Mouse (Mus musculus) heart, embryonic 10.5 days (tissue): ENCODE results near the gene Olfr324. TPM values are rescaled to one million over a fixed set of nuclear protein-coding genes. Genes with fewer than 3 reads are reported as not detected.
A peak's percentile ranks its signal among the peaks of the same experiment; 100 is the strongest.

ENCODE experiments used
- DNase-seq: peaks from one replicate; pipeline ENCODE4 v3.0.0-alpha.2; 2017; ENCODE audit warnings: low spot score
- H3K27ac ChIP-seq: fragments of 300-500 bp; sonication (generic); 2 replicates; pipeline ENCODE4 v1.5.1; 2016; ENCODE audit warnings: mild to moderate bottlenecking
- H3K27me3 ChIP-seq: fragments of 300-500 bp; sonication (generic); 2 replicates; pipeline ENCODE4 v1.6.1; 2016; ENCODE audit warnings: mild to moderate bottlenecking; ENCODE audit not compliant: poor library complexity, insufficient read depth, severe bottlenecking
- H3K36me3 ChIP-seq: fragments of 300-500 bp; sonication (generic); 2 replicates; pipeline ENCODE4 v1.6.1; 2016; ENCODE audit warnings: mild to moderate bottlenecking, moderate library complexity
- H3K4me1 ChIP-seq: fragments of 300-500 bp; sonication (generic); 2 replicates; pipeline ENCODE4 v1.6.1; 2016; ENCODE audit warnings: mild to moderate bottlenecking
- H3K4me3 ChIP-seq: fragments of 300-500 bp; sonication (generic); 2 replicates; pipeline ENCODE4 v1.5.1; 2016; ENCODE audit warnings: mild to moderate bottlenecking, moderate library complexity
- H3K9me3 ChIP-seq: fragments of 300-500 bp; sonication (generic); 2 replicates; pipeline ENCODE4 v1.6.1; 2016; ENCODE audit warnings: mild to moderate bottlenecking, moderate library complexity
- WGBS: fragments of 180-500 bp; shearing (Covaris S2); methylation state at CpG from one replicate; pipeline ENCODE4 v1.1.7; 2016; 5-methylcytosine and 5-hydroxymethylcytosine counted together
- polyA plus RNA-seq: library from polyadenylated mRNA; unstranded; fragments of >200 nt; fragmentation: Nextera tagmentation; extraction: Ambion mirVana; gene quantifications from 2 replicates; pipeline ENCODE4 v1.2.1, GENCODE M21; 2016

The Olfr324 gene
- polyA plus RNA-seq, 1 experiment from 2014 or later, result not detected

- DNase-seq, result no peak
- H3K27ac ChIP-seq, result peak overlapping the region; percentile 83; the same call in 1 of the 2 replicates
- peaks cover 47% of the 10 kb centered on the region for H3K27me3 ChIP-seq
- H3K4me1 ChIP-seq, result peaks cover 9% of the 10 kb centered on the region
- H3K36me3 ChIP-seq, result no peaks in the 10 kb centered on the region
- WGBS, result 27% methylated on average over 14 of the region's 14 CpGs
- H3K9me3 ChIP-seq, result no peaks in the 10 kb centered on the region
- peak overlapping the region; percentile 58 for H3K4me3 ChIP-seq
Measured at GRCm38 (mm10) chr11:58641057-58641456, 46.1 kb downstream of the Olfr324 start.

- H3K27ac ChIP-seq, result peak overlapping the region; percentile 59; the same call in 1 of the 2 replicates
- peak; percentile 84 for DNase-seq
- H3K4me3 ChIP-seq, result no peak overlapping the region
- H3K4me1 ChIP-seq, result peaks cover 9% of the 10 kb centered on the region
- H3K9me3 ChIP-seq, result no peaks in the 10 kb centered on the region
- no peaks in the 10 kb centered on the region for H3K36me3 ChIP-seq
- whole genome bisulfite sequencing, result 76% methylated on average over 13 of the region's 13 CpGs
- peaks cover 47% of the 10 kb centered on the region for H3K27me3 ChIP-seq
Measured at GRCm38 (mm10) chr11:58641638-58642358, 46.9 kb downstream of the Olfr324 start.

GRCm38 (mm10) chr11:58643350-58643749 is 48.4 kb downstream of the Olfr324 start:
- Histone ChIP-seq H3K9me3 (no peaks in the 10 kb centered on the region), H3K4me3 (no peak overlapping the region), H3K4me1 (peaks cover 9% of the 10 kb centered on the region), H3K27ac (no peak overlapping the region), H3K36me3 (no peaks in the 10 kb centered on the region), H3K27me3 (peaks cover 32% of the 10 kb centered on the region)
- WGBS, result 25% methylated on average over 6 of the region's 6 CpGs
- DNase-seq, result no peak

Other genes starting within 250 kb of the Olfr324 start
- not detected in 2 replicates for gene Lypd8, start 216.1 kb upstream of the Olfr324 start, polyA plus RNA-seq
- not detected in 2 replicates for gene 1810065E05Rik, start 174.0 kb upstream of the Olfr324 start, polyA plus RNA-seq
- not detected in 2 replicates for gene Gm12253, start 162.6 kb upstream of the Olfr324 start, polyA plus RNA-seq
- gene Lypd9, start 142.2 kb upstream of the Olfr324 start, polyA plus RNA-seq, result not detected in 2 replicates
- not detected in 2 replicates for gene Olfr30, start 132.8 kb upstream of the Olfr324 start, polyA plus RNA-seq
- not detected in 2 replicates for gene Olfr332, start 102.6 kb upstream of the Olfr324 start, polyA plus RNA-seq
- not detected in 2 replicates for gene Olfr331, start 92.5 kb upstream of the Olfr324 start, polyA plus RNA-seq
- gene Olfr330, start 60.3 kb upstream of the Olfr324 start, polyA plus RNA-seq, result not detected in 2 replicates
- not detected in 2 replicates for gene Olfr329-ps, start 48.7 kb upstream of the Olfr324 start, polyA plus RNA-seq
- 0.08 TPM in 1 of 2 replicates, not detected in the other for gene Olfr328, start 39.5 kb upstream of the Olfr324 start, polyA plus RNA-seq
- not detected in 2 replicates for gene Olfr224, start 24.6 kb upstream of the Olfr324 start, polyA plus RNA-seq
- gene Olfr325, start 17.4 kb upstream of the Olfr324 start, polyA plus RNA-seq, result not detected in 2 replicates
- not detected in 2 replicates for gene 2210407C18Rik, start 21.0 kb downstream of the Olfr324 start, polyA plus RNA-seq
- gene Olfr323, start 35.4 kb downstream of the Olfr324 start, polyA plus RNA-seq, result not detected in 2 replicates
- 1.1 and 1.2 TPM in 2 replicates for gene Trim58, start 45.4 kb downstream of the Olfr324 start, polyA plus RNA-seq
- not detected in 2 replicates for gene Olfr322, start 63.7 kb downstream of the Olfr324 start, polyA plus RNA-seq
- not detected in 2 replicates for gene Olfr320, start 86.0 kb downstream of the Olfr324 start, polyA plus RNA-seq
- not detected in 2 replicates for gene Olfr319, start 104.0 kb downstream of the Olfr324 start, polyA plus RNA-seq
- gene Olfr318, start 128.9 kb downstream of the Olfr324 start, polyA plus RNA-seq, result not detected in 2 replicates
- not detected in 2 replicates for gene Olfr317, start 144.1 kb downstream of the Olfr324 start, polyA plus RNA-seq
- not detected in 2 replicates for gene Olfr316, start 157.6 kb downstream of the Olfr324 start, polyA plus RNA-seq
- not detected in 2 replicates for gene Olfr315, start 178.1 kb downstream of the Olfr324 start, polyA plus RNA-seq
- not detected in 2 replicates for gene Olfr314, start 187.8 kb downstream of the Olfr324 start, polyA plus RNA-seq
- gene Fam183b, start 206.8 kb downstream of the Olfr324 start, polyA plus RNA-seq, result 1.0 and 1.4 TPM in 2 replicates
- gene Olfr313, start 219.9 kb downstream of the Olfr324 start, polyA plus RNA-seq, result not detected in 2 replicates
- gene Olfr312, start 234.1 kb downstream of the Olfr324 start, polyA plus RNA-seq, result 0.04 TPM in 1 of 2 replicates, not detected in the other
- not detected in 2 replicates for gene Olfr311, start 244.1 kb downstream of the Olfr324 start, polyA plus RNA-seq